Mouse (Mus musculus) heart, adult 2 months (tissue): ENCODE measurements around the gene Ifih1.

Experiments used
- CTCF ChIP-seq: fragments of 200-600 bp; IDR thresholded peaks from 2 replicates; pipeline ENCODE4 v1.8.1; 2022; ENCODE audit warnings: antibody characterized with exemption, mild to moderate bottlenecking, moderate library complexity
- EP300 ChIP-seq: fragments of 200-500 bp; IDR thresholded peaks from 2 replicates; pipeline ENCODE4 v1.6.1; 2011; ENCODE audit warnings: low read depth, low read length, control low read depth; ENCODE audit not compliant: insufficient read depth
- POLR2A ChIP-seq: fragments of 200-500 bp; IDR thresholded peaks from 2 replicates; pipeline ENCODE4 v1.6.1; 2011; ENCODE audit warnings: mild to moderate bottlenecking, low read depth, low read length, control low read depth; ENCODE audit not compliant: insufficient read depth

DNA sequence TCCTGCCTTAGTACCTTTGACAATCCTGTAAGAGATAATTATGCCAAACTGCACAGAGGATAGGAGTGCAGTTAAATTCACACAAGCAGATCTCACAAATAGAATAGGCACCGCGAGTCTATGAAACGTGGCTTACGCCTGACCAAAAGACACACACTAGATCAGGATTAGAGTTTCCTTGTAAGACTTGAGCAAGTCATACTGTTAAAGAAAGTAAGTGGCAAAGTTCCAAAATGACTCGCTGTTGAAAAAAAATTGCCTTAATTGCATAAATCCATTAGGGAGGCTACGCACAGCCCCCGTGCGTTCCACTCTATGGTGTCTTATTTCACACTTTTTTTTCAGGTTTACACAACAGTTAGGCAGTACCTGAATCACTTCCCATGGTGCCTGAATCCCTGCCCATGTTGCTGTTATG lies 23.0 kb downstream of the Ifih1 start:
- TF ChIP-seq POLR2A (no peak), CTCF (no peak), EP300 (no peak)
